Mouse (Mus musculus): Measurements from ENCODE around the gene Ppp1r12c.
"Not testable (repeated sequence)": the region's sequence is repeated elsewhere in the genome, so short reads cannot be mapped to it uniquely, and the experiment has no call there.

Gene Ppp1r12c

GRCm38 (mm10) chr7:4501558-4502397, at the start of gene Ppp1r12c:
Gene Ppp1r12c (minus strand): TSS chr7:4501680.
- DNase-seq (ENCODE audit: low spot score): peak; percentile 97

GRCm38 (mm10) chr7:4547221-4547641, 45.8 kb upstream of the Ppp1r12c start, which contains the start of gene Syt5:
Gene Syt5 (minus strand): TSS chr7:4547541.
- peak; percentile 51 for DNase-seq (ENCODE audit: low spot score)

GRCm38 (mm10) chr7:4546591-4547131, 45.2 kb upstream of the Ppp1r12c start:
- DNase-seq (ENCODE audit: low spot score): peak; percentile 86

GRCm38 (mm10) chr7:4546050-4546449, 44.6 kb upstream of the Ppp1r12c start:
- DNase-seq (ENCODE audit: low spot score): no peak

GRCm38 (mm10) chr7:4542013-4542412, 40.5 kb upstream of the Ppp1r12c start:
- peak; percentile 57 for DNase-seq (ENCODE audit: low spot score)

GRCm38 (mm10) chr7:4541344-4541743, 39.9 kb upstream of the Ppp1r12c start:
- no peak for DNase-seq (ENCODE audit: low spot score)

- DNase-seq (ENCODE audit: low spot score): no peak
Observed at GRCm38 (mm10) chr7:4539019-4539418, 37.5 kb upstream of the Ppp1r12c start.

- no peak for DNase-seq (ENCODE audit: low spot score)
Observed at GRCm38 (mm10) chr7:4537181-4537580, 35.7 kb upstream of the Ppp1r12c start.

GRCm38 (mm10) chr7:4536369-4536768, 34.9 kb upstream of the Ppp1r12c start:
- DNase-seq (ENCODE audit: low spot score): no peak

GRCm38 (mm10) chr7:4532005-4532729, 30.7 kb upstream of the Ppp1r12c start, which contains the start of gene Dnaaf3:
Gene Dnaaf3 (minus strand): TSS chr7:4532453.
- peak; percentile 78 for DNase-seq (ENCODE audit: low spot score)

- not testable (repeated sequence) for DNase-seq (ENCODE audit: low spot score)
Observed at GRCm38 (mm10) chr7:4530166-4530565, 28.7 kb upstream of the Ppp1r12c start.

GRCm38 (mm10) chr7:4527302-4527689, 25.8 kb upstream of the Ppp1r12c start:
- no peak for DNase-seq (ENCODE audit: low spot score)

GRCm38 (mm10) chr7:4526341-4527301, 25.1 kb upstream of the Ppp1r12c start:
- peak; percentile 91 for DNase-seq (ENCODE audit: low spot score)

- DNase-seq (ENCODE audit: low spot score): not testable (repeated sequence)
Observed at GRCm38 (mm10) chr7:4524212-4524922, 22.9 kb upstream of the Ppp1r12c start, which contains the start of gene Tnni3. Gene Tnni3 (minus strand): TSS chr7:4524229.

- no peak for DNase-seq (ENCODE audit: low spot score)
Observed at GRCm38 (mm10) chr7:4523205-4524130, 22.0 kb upstream of the Ppp1r12c start.

GRCm38 (mm10) chr7:4522292-4522691, 20.8 kb upstream of the Ppp1r12c start:
- no peak for DNase-seq (ENCODE audit: low spot score)

GRCm38 (mm10) chr7:4521231-4522003, 19.9 kb upstream of the Ppp1r12c start:
- peak; percentile 71 for DNase-seq (ENCODE audit: low spot score)

GRCm38 (mm10) chr7:4518487-4518886, 17.0 kb upstream of the Ppp1r12c start:
- DNase-seq (ENCODE audit: low spot score): no peak

Measured in testis, postnatal 10 days (tissue).